Mouse (Mus musculus) colon, adult 2 months (tissue): ENCODE measurements around the gene Omt2a. TPM values are rescaled to one million over a fixed set of nuclear protein-coding genes. Genes with fewer than 3 reads are reported as not detected.

Experiments used
- polyA plus RNA-seq: library from polyadenylated mRNA; depleted of rRNA; stranded (reverse); fragments of >200 nt; gene quantifications from 2 replicates; pipeline ENCODE4 v1.2.3, GENCODE M21; 2012; rRNA removed

Omt2a gene
- not detected in 2 replicates for polyA plus RNA-seq

GRCm38 (mm10) chr9:78314696-78315095, at the start of gene Omt2a:
TSS of gene Omt2a (minus strand) at chr9:78314796.

GRCm38 (mm10) chr9:78355611-78356010, 41.0 kb upstream of the Omt2a start, which contains the start of gene Gsta2:
TSS of gene Gsta2 (minus strand) at chr9:78355788.

GRCm38 (mm10) chr9:78327289-78327688, 12.7 kb upstream of the Omt2a start, which contains the start of gene Omt2b:
TSS of gene Omt2b (plus strand) at chr9:78327589.

GRCm38 (mm10) chr9:78289723-78290122, 24.9 kb downstream of the Omt2a start, which contains the start of gene Gm10639:
TSS of gene Gm10639 (plus strand) at chr9:78289923.

Other genes starting within 250 kb of the Omt2a start
- 52.9 and 69.2 TPM in 2 replicates for gene Fbxo9, start 205.7 kb downstream of the Omt2a start, polyA plus RNA-seq
- 33.0 and 34.6 TPM in 2 replicates for gene Ick, start 205.6 kb downstream of the Omt2a start, polyA plus RNA-seq
- 7.5 and 10.2 TPM in 2 replicates for gene Gsta4, start 132.0 kb downstream of the Omt2a start, polyA plus RNA-seq
- gene Gsta1, start 84.1 kb downstream of the Omt2a start, polyA plus RNA-seq = 3.2 and 3.5 TPM in 2 replicates
- gene Gm3776, start 57.7 kb downstream of the Omt2a start, polyA plus RNA-seq = 0.16 and 0.87 TPM in 2 replicates
- gene Gm10639, start 24.9 kb downstream of the Omt2a start, polyA plus RNA-seq = not detected in 2 replicates
- gene Omt2b, start 12.8 kb upstream of the Omt2a start, polyA plus RNA-seq = not detected in 2 replicates
- gene Gsta2, start 41.0 kb upstream of the Omt2a start, polyA plus RNA-seq = 0.28 TPM in 1 of 2 replicates, not detected in the other
- gene Dppa5a, start 53.4 kb upstream of the Omt2a start, polyA plus RNA-seq = not detected in 2 replicates
- 0.19 and 0.28 TPM in 2 replicates for gene Ooep, start 63.9 kb upstream of the Omt2a start, polyA plus RNA-seq
- 0.30 and 0.41 TPM in 2 replicates for gene Ddx43, start 81.0 kb upstream of the Omt2a start, polyA plus RNA-seq
- 0.86 and 1.0 TPM in 2 replicates for gene Cgas, start 128.4 kb upstream of the Omt2a start, polyA plus RNA-seq
- 10.2 and 11.1 TPM in 2 replicates for gene Mto1, start 133.4 kb upstream of the Omt2a start, polyA plus RNA-seq
- gene Gm17324, start 134.0 kb upstream of the Omt2a start, polyA plus RNA-seq = not detected in 2 replicates
- gene Eef1a1, start 174.4 kb upstream of the Omt2a start, polyA plus RNA-seq = 2,114 and 2,981 TPM in 2 replicates